Mouse (Mus musculus) ES-E14 (cell line): ENCODE results near the gene Tbr1. TPM values are rescaled to one million over a fixed set of nuclear protein-coding genes. Genes with fewer than 3 reads are reported as not detected.

Experiments
- DNase-seq: peaks from one replicate; pipeline ENCODE4 v3.0.0-alpha.2; 2013; ENCODE audit warnings: low read depth, low spot score
- H3K27ac ChIP-seq: 2 replicates; pipeline ENCODE4 v1.5.1; 2012; ENCODE audit warnings: low read depth, mild to moderate bottlenecking, low read length, moderate library complexity, mixed read lengths; ENCODE audit not compliant: poor library complexity, insufficient read depth, severe bottlenecking
- H3K36me3 ChIP-seq: 2 replicates; pipeline ENCODE4 v1.6.1; 2012; ENCODE audit warnings: mild to moderate bottlenecking, low read length, moderate library complexity, mixed read lengths; ENCODE audit not compliant: control insufficient read depth, poor library complexity, insufficient read depth, severe bottlenecking
- H3K4me1 ChIP-seq, 2 experiments: fragments of 150-350 bp in 1 of 2; sonication (generic) in 1 of 2; 2 replicates each; pipeline ENCODE4 v1.6.1; 2012; ENCODE audit warnings: low read length in 2 of 2, mild to moderate bottlenecking in 1 of 2, mixed read lengths in 1 of 2; ENCODE audit not compliant: control insufficient read depth in 2 of 2, insufficient read depth in 2 of 2, poor library complexity in 1 of 2
- H3K4me3 ChIP-seq, 2 experiments: fragments of 150-350 bp in 1 of 2; sonication (generic) in 1 of 2; 2 replicates each; pipeline ENCODE4 v1.5.1; 2012; ENCODE audit warnings: low read length in 2 of 2, low read depth in 1 of 2, mild to moderate bottlenecking in 1 of 2, mixed read lengths in 1 of 2; ENCODE audit not compliant: insufficient read depth in 1 of 2, poor library complexity in 1 of 2, severe bottlenecking in 1 of 2
- H3K9ac ChIP-seq: 2 replicates; pipeline ENCODE4 v1.6.1; 2012; ENCODE audit warnings: low read depth, mild to moderate bottlenecking, low read length, mixed read lengths; ENCODE audit not compliant: poor library complexity, insufficient read depth, severe bottlenecking
- H3K9me3 ChIP-seq: fragments of 150-350 bp; sonication (generic); 2 replicates; pipeline ENCODE4 v1.6.1; 2012; ENCODE audit warnings: low read depth, mild to moderate bottlenecking, low read length; ENCODE audit not compliant: control insufficient read depth, insufficient read depth
- CHD2 ChIP-seq: IDR thresholded peaks from 2 replicates; pipeline ENCODE4 v1.6.1; 2014; ENCODE audit warnings: mild to moderate bottlenecking, low read depth, low read length, inconsistent platforms
- HCFC1 ChIP-seq: IDR thresholded peaks from 2 replicates; pipeline ENCODE4 v1.6.1; 2012; ENCODE audit warnings: low read length, inconsistent platforms, borderline replicate concordance; ENCODE audit not compliant: insufficient read depth
- MAFK ChIP-seq: IDR thresholded peaks from 2 replicates; pipeline ENCODE4 v1.6.1; 2014; ENCODE audit warnings: mild to moderate bottlenecking, low read depth, low read length, inconsistent platforms; ENCODE audit not compliant: insufficient read depth
- ZC3H11A ChIP-seq: IDR thresholded peaks from 2 replicates; pipeline ENCODE4 v1.6.1; 2012; ENCODE audit warnings: low read depth, mild to moderate bottlenecking, inconsistent platforms, low read length, borderline replicate concordance
- ZNF384 ChIP-seq: IDR thresholded peaks from 2 replicates; pipeline ENCODE4 v1.6.1; 2012; ENCODE audit warnings: low read depth, low read length, inconsistent platforms
- in situ Hi-C, 2 experiments: fragments of 600-800 bp; cut with MboI; formaldehyde crosslinking; loops; one replicate each; pipeline ENCODE4 v1.15.1; 2025; ENCODE audit warnings: low sequenced_read_pairs in 2 of 2, inconsistent platforms in 1 of 2; ENCODE audit not compliant: unreplicated experiment in 2 of 2
- total RNA-seq: library from RNA; depleted of rRNA; stranded (reverse); fragments of 300-350 nt; gene quantifications from 2 replicates; pipeline ENCODE4 v1.2.3, GENCODE M21; 2012

The Tbr1 gene
- total RNA-seq, 1 experiment, result 0.80 TPM

DNA sequence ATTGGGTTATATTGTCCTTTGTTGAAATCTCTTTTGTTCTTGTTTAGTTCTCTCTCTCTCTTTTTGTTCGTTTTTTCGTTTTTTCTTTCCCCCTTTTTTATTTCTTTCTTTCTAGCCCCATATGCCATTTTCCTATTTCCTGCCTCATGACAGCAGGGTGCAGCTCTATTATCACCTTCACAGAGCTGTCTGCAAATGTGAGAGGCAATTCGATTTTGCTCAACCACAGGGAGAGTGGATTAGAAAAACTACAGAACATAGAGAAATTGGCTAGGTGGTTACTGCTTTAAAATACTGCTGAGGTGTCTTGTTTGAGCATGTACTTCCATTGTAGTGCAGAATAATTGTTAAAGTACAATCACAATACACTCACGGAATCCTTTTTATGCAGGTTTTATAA lies 37.2 kb upstream of the Tbr1 start:
- H3K9ac ChIP-seq, result no peak overlapping the region
- no peaks in the 10 kb centered on the region for H3K4me1 ChIP-seq
- H3K4me3 ChIP-seq, result no peak overlapping the region
- in situ Hi-C loops, result no loop called here
- TF ChIP-seq HCFC1 (no peak), ZNF384 (no peak), CHD2 (no peak), ZC3H11A (no peak), MAFK (no peak)
- no peak for DNase-seq
- H3K9me3 ChIP-seq, result no peaks in the 10 kb centered on the region
- no peak overlapping the region for H3K27ac ChIP-seq
- no peaks in the 10 kb centered on the region for H3K36me3 ChIP-seq

DNA sequence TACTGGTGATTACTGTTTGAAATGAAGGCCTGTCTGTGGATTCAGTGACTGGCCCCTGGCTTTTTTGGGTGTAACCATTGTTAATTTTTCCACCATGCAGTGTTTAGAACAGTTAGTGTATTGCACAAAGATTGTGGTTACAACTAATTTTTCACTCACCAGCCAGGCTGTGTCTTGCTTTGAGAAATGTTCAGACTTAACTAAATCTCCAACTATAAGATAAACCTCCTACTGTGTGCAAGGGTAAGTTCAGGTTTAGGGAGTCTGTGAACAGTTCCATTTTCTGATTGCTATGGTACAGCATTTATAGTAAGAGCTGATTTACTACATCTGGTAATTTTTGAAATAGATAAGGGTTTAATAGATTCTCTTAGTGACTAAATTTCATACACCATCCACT lies 21.9 kb upstream of the Tbr1 start:
- Histone ChIP-seq H3K9ac (no peak overlapping the region), H3K4me3 (no peak overlapping the region), H3K4me1 (no peaks in the 10 kb centered on the region), H3K9me3 (no peaks in the 10 kb centered on the region), H3K27ac (no peak overlapping the region), H3K36me3 (no peaks in the 10 kb centered on the region)
- DNase-seq, result no peak
- no peak for TF ChIP-seq CHD2
- no peak for TF ChIP-seq HCFC1
- TF ChIP-seq MAFK, result no peak
- TF ChIP-seq ZC3H11A, result no peak
- TF ChIP-seq ZNF384, result no peak
- in situ Hi-C loops, result no loop called here

DNA sequence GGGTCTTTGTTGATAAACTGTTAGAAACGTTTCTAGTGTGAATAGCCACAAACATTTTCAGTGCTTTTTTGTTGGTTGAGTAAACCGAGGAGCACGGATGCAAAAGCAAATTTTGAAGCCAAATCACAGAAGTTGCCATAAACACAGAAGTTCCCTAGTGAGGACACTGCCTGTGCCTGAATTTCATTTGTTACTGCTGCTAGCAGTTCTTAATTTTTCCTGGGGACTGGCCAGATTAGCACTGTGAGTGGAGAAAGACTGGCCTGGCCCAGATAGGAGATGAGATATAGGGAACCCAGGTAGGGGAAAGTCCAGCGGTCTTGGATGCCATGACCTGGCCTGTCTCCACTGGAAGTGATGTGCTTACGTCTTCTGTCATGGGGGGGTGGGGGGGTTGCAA lies 7.8 kb upstream of the Tbr1 start:
- no peak for DNase-seq
- H3K36me3 ChIP-seq, result peaks cover under 1% of the 10 kb centered on the region; the same call in 1 of the 2 replicates
- no peak overlapping the region for H3K9ac ChIP-seq
- H3K4me1 ChIP-seq, result no peaks in the 10 kb centered on the region
- TF ChIP-seq ZNF384, result no peak
- no peak for TF ChIP-seq ZC3H11A
- TF ChIP-seq HCFC1, result no peak
- no peak for TF ChIP-seq CHD2
- no peak for TF ChIP-seq MAFK
- no peaks in the 10 kb centered on the region for H3K9me3 ChIP-seq
- in situ Hi-C loops, result no loop called here
- no peak overlapping the region for H3K27ac ChIP-seq
- no peak overlapping the region for H3K4me3 ChIP-seq

DNA sequence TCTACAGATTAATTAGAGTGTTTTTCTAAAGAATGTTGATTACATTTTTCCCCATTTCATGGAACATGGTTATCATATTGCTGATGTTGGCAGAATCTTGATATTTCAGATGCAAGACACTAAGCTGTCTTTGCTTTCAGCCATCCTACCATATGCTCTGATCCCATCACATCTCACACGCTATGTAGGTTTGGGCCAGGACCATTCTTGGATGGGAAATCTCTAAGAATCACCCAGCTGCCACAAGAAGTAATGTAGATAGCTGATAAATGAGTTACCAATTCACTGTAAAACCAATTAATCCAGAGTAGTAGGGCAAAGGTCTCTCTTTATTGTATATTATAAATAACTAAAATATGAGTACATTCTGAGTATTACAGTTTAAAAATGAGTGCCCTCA lies 4.7 kb upstream of the Tbr1 start:
- Histone ChIP-seq H3K9me3 (no peaks in the 10 kb centered on the region), H3K36me3 (peaks cover 2% of the 10 kb centered on the region; the same call in 1 of the 2 replicates), H3K9ac (no peak overlapping the region), H3K4me3 (no peak overlapping the region), H3K4me1 (no peaks in the 10 kb centered on the region), H3K27ac (no peak overlapping the region)
- TF ChIP-seq ZNF384 (no peak), CHD2 (no peak), MAFK (no peak), HCFC1 (no peak), ZC3H11A (no peak)
- DNase-seq, result no peak
- in situ Hi-C loops, result no loop called here
